Mouse (Mus musculus) limb, embryonic 14.5 days (tissue): ENCODE data around the gene Lman2. TPM values are rescaled to one million over a fixed set of nuclear protein-coding genes. Genes with fewer than 3 reads are reported as not detected.

Source experiments
- ATAC-seq: fragments of 200-750 bp; cut with Nextera tagmentation; 2 replicates; pipeline ENCODE4 v1.8.0; 2017; ENCODE audit warnings: low read depth, moderate number of reproducible peaks, moderate TSS enrichment; ENCODE audit not compliant: low FRiP score
- DNase-seq: peaks from one replicate; pipeline ENCODE4 v3.0.0-alpha.2; 2015; ENCODE audit warnings: low spot score
- H3K27ac ChIP-seq: fragments of 300-500 bp; sonication (generic); replicated peaks from 2 replicates; pipeline ENCODE4 v1.5.1; 2014; ENCODE audit warnings: low read depth, mild to moderate bottlenecking, low read length, moderate library complexity, mixed read lengths
- H3K27me3 ChIP-seq: fragments of 300-500 bp; sonication (generic); 2 replicates; pipeline ENCODE4 v1.6.1; 2014; ENCODE audit warnings: low read length, mixed read lengths; ENCODE audit not compliant: control insufficient read depth, insufficient read depth
- H3K36me3 ChIP-seq: fragments of 300-500 bp; sonication (generic); 2 replicates; pipeline ENCODE4 v1.6.1; 2014; ENCODE audit warnings: mild to moderate bottlenecking, low read length, moderate library complexity, mixed read lengths; ENCODE audit not compliant: control insufficient read depth, insufficient read depth
- H3K4me1 ChIP-seq: fragments of 300-500 bp; sonication (generic); 2 replicates; pipeline ENCODE4 v1.6.1; 2014; ENCODE audit warnings: antibody characterized with exemption, low read length, mixed read lengths; ENCODE audit not compliant: control insufficient read depth, insufficient read depth
- H3K4me2 ChIP-seq: fragments of 300-500 bp; sonication (generic); replicated peaks from 2 replicates; pipeline ENCODE4 v1.6.1; 2014; ENCODE audit warnings: low read depth, mild to moderate bottlenecking, low read length, moderate library complexity; ENCODE audit not compliant: severe bottlenecking
- H3K4me3 ChIP-seq: fragments of 300-500 bp; sonication (generic); replicated peaks from 2 replicates; pipeline ENCODE4 v1.5.1; 2014; ENCODE audit warnings: low read length
- H3K9ac ChIP-seq: fragments of 300-500 bp; sonication (generic); 2 replicates; pipeline ENCODE4 v1.6.1; 2014; ENCODE audit warnings: mild to moderate bottlenecking, low read depth, low read length, moderate library complexity; ENCODE audit not compliant: severe bottlenecking
- H3K9me3 ChIP-seq: fragments of 300-500 bp; sonication (generic); 2 replicates; pipeline ENCODE4 v1.6.1; 2016; ENCODE audit warnings: low read length; ENCODE audit not compliant: control insufficient read depth
- POLR2A ChIP-seq: fragments of 200-500 bp; IDR thresholded peaks from 2 replicates; pipeline ENCODE4 v1.8.0; 2012; ENCODE audit warnings: inconsistent platforms, mild to moderate bottlenecking, moderate library complexity, borderline replicate concordance; ENCODE audit not compliant: insufficient read depth, insufficient read length; ENCODE audit errors: extremely low read depth
- WGBS: fragments of 180-500 bp; shearing (Covaris S2); extraction: QIAGEN DNeasy Blood & Tissue Kit; methylation state at CpG from one replicate; pipeline ENCODE4 v1.1.7; 2014; 5-methylcytosine and 5-hydroxymethylcytosine counted together
- polyA plus RNA-seq, 2 experiments: library from polyadenylated mRNA; depleted of rRNA in 1 of 2; stranded (reverse) in 1 of 2; unstranded in 1 of 2; fragments of >200 nt; fragmentation: Nextera tagmentation in 1 of 2; extraction: Ambion mirVana in 1 of 2; gene quantifications; 2 replicates each; pipeline versions ENCODE4 v1.2.1 to v1.2.3; 2012 to 2014

The Lman2 gene
- polyA plus RNA-seq, 2 experiments: 84.4 to 101 TPM

- no peak for DNase-seq
- Histone ChIP-seq H3K27me3 (no peaks in the 10 kb centered on the region), H3K4me2 (no peak overlapping the region), H3K36me3 (peaks cover 96% of the 10 kb centered on the region), H3K9me3 (no peaks in the 10 kb centered on the region), H3K4me1 (no peaks in the 10 kb centered on the region), H3K27ac (no peak overlapping the region), H3K9ac (no peak overlapping the region), H3K4me3 (no peak overlapping the region)
- no peak for ATAC-seq
- no peak for TF ChIP-seq POLR2A
- WGBS: 86% methylated on average over 2 of the region's 2 CpGs
These were observed 47.6 kb downstream of the Lman2 start for GRCm38 (mm10) chr13:55314891-55315412.

DNA sequence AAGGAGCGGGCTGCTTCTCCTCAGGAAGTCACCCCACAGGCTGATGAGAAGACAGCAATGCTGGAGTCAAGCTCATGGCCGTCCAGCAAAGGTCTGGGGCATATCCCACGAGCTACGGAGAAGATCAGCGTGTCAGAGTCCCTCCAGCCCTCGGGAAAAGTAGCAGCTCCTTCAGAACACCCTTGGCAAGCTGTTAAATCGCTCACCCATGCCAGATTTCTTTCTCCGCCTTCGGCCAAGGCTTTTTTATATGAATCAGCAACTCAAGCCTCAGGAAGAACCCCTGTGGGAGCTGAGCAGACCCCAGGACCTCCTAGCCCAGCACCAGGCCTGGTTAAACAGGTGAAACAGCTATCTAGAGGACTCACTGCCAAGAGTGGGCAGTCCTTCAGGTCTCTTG is 49.5 kb downstream of the Lman2 start:
- ATAC-seq: no peak
- H3K9me3 ChIP-seq: no peaks in the 10 kb centered on the region
- H3K27me3 ChIP-seq: no peaks in the 10 kb centered on the region
- 84% methylated on average over 9 of the region's 9 CpGs for WGBS
- H3K4me2 ChIP-seq: no peak overlapping the region
- no peak overlapping the region for H3K4me3 ChIP-seq
- H3K36me3 ChIP-seq: peaks cover 95% of the 10 kb centered on the region
- TF ChIP-seq POLR2A: no peak
- DNase-seq: no peak
- no peaks in the 10 kb centered on the region for H3K4me1 ChIP-seq
- no peak overlapping the region for H3K27ac ChIP-seq
- H3K9ac ChIP-seq: no peak overlapping the region

DNA sequence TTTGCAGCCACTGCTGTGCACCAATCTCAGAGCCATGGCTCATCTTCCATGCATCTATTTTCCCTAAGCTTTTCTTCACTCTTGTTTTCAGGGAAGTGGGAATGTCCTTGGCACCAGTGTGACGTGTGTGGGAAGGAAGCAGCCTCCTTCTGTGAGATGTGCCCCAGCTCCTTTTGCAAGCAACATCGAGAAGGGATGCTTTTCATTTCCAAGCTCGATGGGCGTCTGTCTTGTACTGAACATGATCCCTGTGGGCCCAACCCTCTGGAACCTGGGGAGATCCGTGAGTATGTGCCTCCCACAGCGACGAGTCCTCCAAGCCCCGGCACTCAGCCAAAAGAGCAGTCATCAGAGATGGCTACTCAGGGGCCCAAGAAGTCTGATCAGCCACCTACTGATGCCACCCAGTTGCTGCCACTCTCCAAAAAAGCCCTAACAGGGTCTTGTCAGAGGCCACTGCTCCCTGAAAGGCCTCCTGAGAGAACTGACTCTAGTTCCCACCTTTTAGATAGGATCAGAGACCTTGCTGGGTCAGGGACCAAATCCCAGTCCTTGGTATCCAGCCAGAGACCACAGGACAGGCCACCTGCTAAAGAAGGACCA is 50.5 kb downstream of the Lman2 start:
- WGBS: 90% methylated on average over 8 of the region's 8 CpGs
- DNase-seq: no peak
- H3K9me3 ChIP-seq: no peaks in the 10 kb centered on the region
- H3K4me1 ChIP-seq: no peaks in the 10 kb centered on the region
- no peaks in the 10 kb centered on the region for H3K27me3 ChIP-seq
- no peak overlapping the region for H3K4me3 ChIP-seq
- H3K36me3 ChIP-seq: peaks cover 96% of the 10 kb centered on the region
- no peak overlapping the region for H3K4me2 ChIP-seq
- TF ChIP-seq POLR2A: no peak
- no peak overlapping the region for H3K9ac ChIP-seq
- ATAC-seq: no peak
- H3K27ac ChIP-seq: no peak overlapping the region

DNA sequence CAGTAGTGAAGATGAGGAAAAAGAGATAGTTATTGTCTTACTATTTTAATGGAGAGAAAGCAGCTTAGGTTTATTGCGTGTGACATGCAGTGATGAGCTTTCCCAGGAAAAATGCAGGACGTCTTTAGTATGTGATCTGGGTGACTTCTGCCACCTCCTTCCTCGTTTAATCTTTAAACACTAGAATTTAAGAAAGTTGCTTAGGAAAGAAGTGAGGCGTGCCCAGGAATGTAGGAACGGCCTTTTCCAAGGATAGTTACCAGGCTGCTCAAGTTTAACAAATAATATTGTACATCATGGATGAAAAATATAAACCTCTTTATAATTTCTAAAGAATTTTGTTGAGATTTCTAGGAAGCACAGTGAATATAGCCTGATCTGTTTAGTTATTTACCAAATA is 61.7 kb downstream of the Lman2 start:
- WGBS: 88% methylated on average over 5 of the region's 5 CpGs
- peaks cover 90% of the 10 kb centered on the region for H3K36me3 ChIP-seq
- H3K27ac ChIP-seq: no peak overlapping the region

DNA sequence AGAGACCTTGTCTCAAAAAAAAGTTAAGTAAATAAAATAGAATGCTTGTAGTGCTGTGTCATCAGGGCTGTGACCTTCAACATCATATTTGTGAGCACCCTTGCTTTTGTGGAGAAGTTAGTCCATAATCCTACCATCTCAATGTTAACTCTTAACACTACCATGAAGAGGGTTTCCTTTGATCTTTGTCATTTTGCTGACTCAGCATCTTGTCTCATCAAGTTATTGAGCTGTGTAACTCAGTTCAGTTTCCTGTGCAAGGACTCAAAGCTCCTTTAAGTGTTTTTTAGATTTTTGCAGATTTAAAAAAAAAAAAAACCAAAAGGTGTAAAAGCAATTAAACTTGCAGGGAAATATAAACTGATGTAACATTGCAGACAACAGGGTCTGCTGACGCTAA is 65.8 kb downstream of the Lman2 start:
- Histone ChIP-seq H3K4me1 (no peaks in the 10 kb centered on the region), H3K9me3 (no peaks in the 10 kb centered on the region), H3K9ac (no peak overlapping the region), H3K4me2 (no peak overlapping the region), H3K27me3 (no peaks in the 10 kb centered on the region), H3K27ac (no peak overlapping the region), H3K36me3 (peaks cover 89% of the 10 kb centered on the region), H3K4me3 (no peak overlapping the region)
- ATAC-seq (no peak), DNase-seq (no peak)
- no peak for TF ChIP-seq POLR2A
- 90% methylated on average over 1 of the region's 1 CpGs for WGBS

More for the DNA sequence above, 61.7 kb downstream of the Lman2 start:
- Histone ChIP-seq H3K9ac (no peak overlapping the region), H3K4me3 (no peak overlapping the region), H3K4me1 (no peaks in the 10 kb centered on the region), H3K9me3 (no peaks in the 10 kb centered on the region), H3K4me2 (no peak overlapping the region), H3K27me3 (no peaks in the 10 kb centered on the region)
- ATAC-seq (no peak), DNase-seq (no peak)
- TF ChIP-seq POLR2A: no peak

Other genes starting within 250 kb of the Lman2 start
- gene Gm17617, start 229.2 kb downstream of the Lman2 start, polyA plus RNA-seq (2012; rRNA removed): not detected in 2 replicates
- not detected in 2 replicates for gene Gm17617, start 229.2 kb downstream of the Lman2 start, polyA plus RNA-seq (2014; fragmentation: Nextera tagmentation; extraction: Ambion mirVana)
- 38.9 and 47.4 TPM in 2 replicates for gene Fgfr4, start 210.1 kb downstream of the Lman2 start, polyA plus RNA-seq (2012; rRNA removed)
- gene Fgfr4, start 210.1 kb downstream of the Lman2 start, polyA plus RNA-seq (2014; fragmentation: Nextera tagmentation; extraction: Ambion mirVana): 10.9 and 12.1 TPM in 2 replicates
- gene Nsd1, start 153.0 kb downstream of the Lman2 start, polyA plus RNA-seq (2012; rRNA removed): 40.0 and 41.6 TPM in 2 replicates
- gene Nsd1, start 153.0 kb downstream of the Lman2 start, polyA plus RNA-seq (2014; fragmentation: Nextera tagmentation; extraction: Ambion mirVana): 65.8 and 66.5 TPM in 2 replicates
- gene Prelid1, start 42.3 kb downstream of the Lman2 start, polyA plus RNA-seq (2012; rRNA removed): 282 and 315 TPM in 2 replicates
- 450 and 476 TPM in 2 replicates for gene Prelid1, start 42.3 kb downstream of the Lman2 start, polyA plus RNA-seq (2014; fragmentation: Nextera tagmentation; extraction: Ambion mirVana)
- gene Rab24, start 40.8 kb downstream of the Lman2 start, polyA plus RNA-seq (2012; rRNA removed): 154 and 165 TPM in 2 replicates
- 109 and 116 TPM in 2 replicates for gene Rab24, start 40.8 kb downstream of the Lman2 start, polyA plus RNA-seq (2014; fragmentation: Nextera tagmentation; extraction: Ambion mirVana)
- 59.8 and 67.0 TPM in 2 replicates for gene Mxd3, start 33.0 kb downstream of the Lman2 start, polyA plus RNA-seq (2012; rRNA removed)
- 41.4 and 44.1 TPM in 2 replicates for gene Mxd3, start 33.0 kb downstream of the Lman2 start, polyA plus RNA-seq (2014; fragmentation: Nextera tagmentation; extraction: Ambion mirVana)
- 1.8 and 1.9 TPM in 2 replicates for gene Rgs14, start 6.9 kb upstream of the Lman2 start, polyA plus RNA-seq (2012; rRNA removed)
- 1.3 and 2.4 TPM in 2 replicates for gene Rgs14, start 6.9 kb upstream of the Lman2 start, polyA plus RNA-seq (2014; fragmentation: Nextera tagmentation; extraction: Ambion mirVana)
- not detected in 2 replicates for gene Slc34a1, start 35.4 kb upstream of the Lman2 start, polyA plus RNA-seq (2012; rRNA removed)
- gene Slc34a1, start 35.4 kb upstream of the Lman2 start, polyA plus RNA-seq (2014; fragmentation: Nextera tagmentation; extraction: Ambion mirVana): not detected in 2 replicates
- gene Pfn3, start 52.4 kb upstream of the Lman2 start, polyA plus RNA-seq (2012; rRNA removed): 0.52 TPM in 1 of 2 replicates, not detected in the other
- gene Pfn3, start 52.4 kb upstream of the Lman2 start, polyA plus RNA-seq (2014; fragmentation: Nextera tagmentation; extraction: Ambion mirVana): not detected in 2 replicates
- gene F12, start 64.0 kb upstream of the Lman2 start, polyA plus RNA-seq (2012; rRNA removed): 0.09 and 0.11 TPM in 2 replicates
- not detected in 2 replicates for gene F12, start 64.0 kb upstream of the Lman2 start, polyA plus RNA-seq (2014; fragmentation: Nextera tagmentation; extraction: Ambion mirVana)
- gene Grk6, start 82.3 kb upstream of the Lman2 start, polyA plus RNA-seq (2012; rRNA removed): 81.4 and 92.8 TPM in 2 replicates
- gene Grk6, start 82.3 kb upstream of the Lman2 start, polyA plus RNA-seq (2014; fragmentation: Nextera tagmentation; extraction: Ambion mirVana): 51.7 and 57.5 TPM in 2 replicates
- 18.6 and 28.4 TPM in 2 replicates for gene Prr7, start 101.5 kb upstream of the Lman2 start, polyA plus RNA-seq (2012; rRNA removed)
- gene Prr7, start 101.5 kb upstream of the Lman2 start, polyA plus RNA-seq (2014; fragmentation: Nextera tagmentation; extraction: Ambion mirVana): 1.4 and 2.3 TPM in 2 replicates
- 266 and 303 TPM in 2 replicates for gene Dbn1, start 125.3 kb upstream of the Lman2 start, polyA plus RNA-seq (2012; rRNA removed)
- gene Dbn1, start 125.3 kb upstream of the Lman2 start, polyA plus RNA-seq (2014; fragmentation: Nextera tagmentation; extraction: Ambion mirVana): 153 and 178 TPM in 2 replicates
- 137 and 192 TPM in 2 replicates for gene Pdlim7, start 150.9 kb upstream of the Lman2 start, polyA plus RNA-seq (2012; rRNA removed)
- 148 and 162 TPM in 2 replicates for gene Pdlim7, start 150.9 kb upstream of the Lman2 start, polyA plus RNA-seq (2014; fragmentation: Nextera tagmentation; extraction: Ambion mirVana)
- 9.1 and 9.8 TPM in 2 replicates for gene Dok3, start 166.5 kb upstream of the Lman2 start, polyA plus RNA-seq (2012; rRNA removed)
- gene Dok3, start 166.5 kb upstream of the Lman2 start, polyA plus RNA-seq (2014; fragmentation: Nextera tagmentation; extraction: Ambion mirVana): 2.4 and 4.4 TPM in 2 replicates
- 89.3 and 92.6 TPM in 2 replicates for gene Ddx41, start 173.9 kb upstream of the Lman2 start, polyA plus RNA-seq (2012; rRNA removed)
- 59.9 and 61.6 TPM in 2 replicates for gene Ddx41, start 173.9 kb upstream of the Lman2 start, polyA plus RNA-seq (2014; fragmentation: Nextera tagmentation; extraction: Ambion mirVana)
- 140 and 159 TPM in 2 replicates for gene Fam193b, start 208.3 kb upstream of the Lman2 start, polyA plus RNA-seq (2012; rRNA removed)
- gene Fam193b, start 208.3 kb upstream of the Lman2 start, polyA plus RNA-seq (2014; fragmentation: Nextera tagmentation; extraction: Ambion mirVana): 35.9 and 40.7 TPM in 2 replicates
- 182 and 228 TPM in 2 replicates for gene Tmed9, start 210.9 kb upstream of the Lman2 start, polyA plus RNA-seq (2012; rRNA removed)
- 78.6 and 83.0 TPM in 2 replicates for gene Tmed9, start 210.9 kb upstream of the Lman2 start, polyA plus RNA-seq (2014; fragmentation: Nextera tagmentation; extraction: Ambion mirVana)
- 39.3 and 53.0 TPM in 2 replicates for gene B4galt7, start 237.1 kb upstream of the Lman2 start, polyA plus RNA-seq (2012; rRNA removed)
- gene B4galt7, start 237.1 kb upstream of the Lman2 start, polyA plus RNA-seq (2014; fragmentation: Nextera tagmentation; extraction: Ambion mirVana): 10.1 and 12.5 TPM in 2 replicates